Mouse (Mus musculus): Measurements from ENCODE around the gene Slc17a7.
"Not testable (repeated sequence)": the region's sequence is repeated elsewhere in the genome, so short reads cannot be mapped to it uniquely, and the experiment has no call there.

Slc17a7 gene

DNA sequence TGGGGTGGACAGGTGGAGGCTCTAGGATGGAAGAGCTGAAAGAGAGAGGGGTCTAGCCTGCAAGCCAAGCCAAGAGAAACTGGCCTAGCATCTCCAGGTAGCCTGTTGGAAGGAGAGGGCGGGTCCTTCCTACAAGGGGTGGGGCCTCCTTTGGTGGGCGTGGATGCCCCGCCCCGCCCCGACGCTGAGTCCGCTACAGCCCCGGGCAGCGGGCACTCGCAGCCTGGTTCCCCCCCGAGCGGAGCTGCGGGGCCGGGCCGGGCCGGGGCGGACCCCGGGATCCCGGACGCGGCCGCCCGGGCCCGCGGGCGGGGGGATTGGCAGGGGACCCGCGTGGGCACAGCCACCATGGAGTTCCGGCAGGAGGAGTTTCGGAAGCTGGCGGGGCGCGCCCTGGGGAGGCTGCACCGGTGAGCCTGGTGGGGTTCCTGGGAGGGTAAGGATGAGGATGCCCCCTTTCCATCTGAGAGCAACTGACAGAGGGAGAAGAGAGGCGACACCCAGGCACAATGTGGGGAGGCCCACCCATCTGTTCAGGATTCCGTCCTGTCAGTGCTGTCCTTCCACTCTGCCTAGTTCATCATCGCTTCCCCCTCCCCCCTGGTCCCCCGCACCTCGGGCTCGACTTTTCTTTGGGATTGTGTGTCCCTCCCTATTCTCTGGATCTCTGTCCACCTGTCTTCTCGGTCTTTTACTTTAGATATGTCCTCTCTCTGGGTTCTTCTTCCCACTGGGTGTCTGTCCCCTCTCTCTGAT is at the start of gene Slc17a7:
Gene Slc17a7 (plus strand): TSS at position 215 of the 756 bp plus-strand sequence.
- no peak for DNase-seq (ENCODE audit: low read depth, low spot score)

DNA sequence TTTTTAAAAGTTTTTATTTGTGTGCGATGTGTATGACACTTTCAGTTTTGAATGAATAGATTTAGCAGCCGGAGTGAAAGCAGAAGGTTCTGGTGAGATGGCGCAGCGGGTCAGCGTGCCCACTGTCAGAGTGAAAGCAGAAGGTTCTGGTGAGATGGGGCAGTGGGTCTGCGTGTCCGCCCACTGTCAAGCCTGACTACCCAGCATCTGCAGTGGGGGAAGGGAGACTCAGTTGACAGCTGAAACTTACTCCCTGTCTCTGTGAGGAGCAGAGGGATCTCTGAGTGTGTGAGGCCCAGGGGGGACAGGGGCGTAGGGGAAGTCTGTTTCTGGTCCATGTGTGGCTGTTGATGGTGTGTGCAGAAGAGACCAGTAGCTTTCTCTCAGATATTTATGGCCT is 46.2 kb upstream of the Slc17a7 start:
- DNase-seq (ENCODE audit: low read depth, low spot score), result no peak

DNA sequence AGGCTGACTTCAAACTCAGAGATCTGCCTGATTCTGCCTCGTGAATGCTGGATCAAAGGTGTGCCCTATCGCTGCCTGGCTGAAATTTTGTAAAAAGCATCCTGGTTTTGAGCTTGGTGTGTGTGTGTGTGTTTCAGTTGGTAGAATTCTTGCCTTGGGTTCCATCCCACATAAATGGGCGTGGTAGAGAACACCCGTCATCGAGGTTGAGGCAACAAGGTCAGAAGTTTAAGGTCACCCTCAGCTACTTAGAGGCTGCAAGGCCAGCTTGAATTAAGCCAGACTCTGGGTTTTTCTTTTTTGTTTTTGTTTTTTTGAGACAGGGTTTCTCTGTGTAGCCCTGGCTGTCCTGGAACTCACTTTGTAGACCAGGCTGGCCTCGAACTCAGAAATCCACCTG is 45.4 kb upstream of the Slc17a7 start:
- DNase-seq (ENCODE audit: low read depth, low spot score), result no peak

DNA sequence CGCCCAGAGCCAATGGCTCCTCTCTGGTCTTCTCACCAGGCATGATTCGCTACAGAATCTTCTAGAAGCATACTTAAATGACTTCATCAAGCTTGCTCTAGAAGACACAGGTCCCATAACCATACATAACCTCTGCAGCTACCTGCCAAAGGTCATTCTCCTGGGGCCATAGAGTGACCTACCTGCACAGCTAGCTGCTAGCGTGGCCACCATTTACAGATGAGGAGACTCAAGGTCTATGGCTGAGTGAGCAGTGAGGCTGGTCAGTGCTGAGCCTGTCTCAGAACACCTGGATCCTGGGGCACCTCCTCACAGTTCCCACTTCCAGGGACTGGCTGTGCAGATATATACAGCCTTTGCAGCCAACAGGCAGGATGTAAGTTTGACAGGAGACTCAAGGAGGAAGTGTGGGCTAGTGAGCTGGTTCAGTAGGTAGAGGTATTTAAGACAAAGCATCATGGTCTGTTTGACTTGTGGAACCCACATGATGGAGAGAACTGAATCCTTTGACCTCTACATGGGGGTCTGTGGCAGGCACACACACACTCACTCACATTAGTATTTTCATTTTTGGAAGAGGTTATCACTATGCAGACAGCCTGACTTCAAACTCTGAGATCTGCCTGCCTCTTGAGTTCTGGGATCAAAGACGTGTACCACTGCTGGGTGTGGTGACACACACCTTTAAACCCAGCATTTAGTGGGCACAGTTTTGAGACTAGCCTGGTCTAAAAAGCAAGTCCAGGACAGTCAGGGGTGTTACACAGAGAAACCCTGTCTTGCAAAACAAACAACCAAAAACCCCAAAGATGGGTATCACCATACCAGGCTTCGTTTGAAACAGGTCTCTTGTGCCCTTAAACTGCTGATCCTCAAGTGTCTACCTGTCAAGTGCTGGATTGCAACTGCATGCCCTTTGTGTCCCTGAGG is 43.7 kb upstream of the Slc17a7 start:
- no peak for DNase-seq (ENCODE audit: low read depth, low spot score)

DNA sequence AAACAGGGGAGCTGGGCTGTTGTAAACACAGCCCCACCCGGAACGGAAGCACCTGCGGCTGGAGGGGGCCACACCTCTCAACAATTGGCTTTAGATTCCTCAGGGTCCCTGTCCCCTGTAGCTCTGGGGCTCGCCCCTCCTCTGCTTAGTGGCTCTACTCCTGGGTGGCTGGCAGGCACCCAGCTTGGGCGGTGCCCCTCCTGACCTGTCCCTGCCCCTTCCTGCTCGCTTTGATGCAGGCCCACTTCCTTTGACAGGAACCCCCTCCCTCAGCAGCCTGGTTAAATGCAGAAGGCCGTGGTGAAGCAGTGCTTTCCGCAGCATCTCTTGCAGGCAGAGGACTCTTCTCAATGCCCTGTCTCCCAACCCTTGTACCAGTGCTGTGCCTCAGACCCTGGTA is 42.3 kb upstream of the Slc17a7 start:
- DNase-seq (ENCODE audit: low read depth, low spot score), result no peak

DNA sequence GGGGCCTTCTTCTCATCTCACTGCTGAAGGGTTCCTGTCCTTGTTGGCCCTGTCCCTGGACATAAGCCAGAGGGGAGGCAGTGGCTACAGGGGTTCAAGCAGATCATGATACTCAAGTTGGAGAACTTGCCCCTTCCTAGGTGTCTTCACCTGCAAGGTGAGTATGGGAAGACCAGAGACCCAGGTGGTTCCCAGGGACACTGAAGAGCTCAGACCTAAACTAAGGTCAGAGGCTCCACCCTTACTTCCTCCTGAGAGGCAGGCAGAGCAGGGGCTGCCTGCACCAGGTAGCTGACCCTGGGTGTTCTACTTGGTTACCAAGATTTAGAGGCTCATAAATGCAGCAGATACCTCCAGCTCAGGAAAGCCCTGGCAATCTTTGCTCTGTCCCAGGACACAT is 41.8 kb upstream of the Slc17a7 start:
- DNase-seq (ENCODE audit: low read depth, low spot score), result no peak

DNA sequence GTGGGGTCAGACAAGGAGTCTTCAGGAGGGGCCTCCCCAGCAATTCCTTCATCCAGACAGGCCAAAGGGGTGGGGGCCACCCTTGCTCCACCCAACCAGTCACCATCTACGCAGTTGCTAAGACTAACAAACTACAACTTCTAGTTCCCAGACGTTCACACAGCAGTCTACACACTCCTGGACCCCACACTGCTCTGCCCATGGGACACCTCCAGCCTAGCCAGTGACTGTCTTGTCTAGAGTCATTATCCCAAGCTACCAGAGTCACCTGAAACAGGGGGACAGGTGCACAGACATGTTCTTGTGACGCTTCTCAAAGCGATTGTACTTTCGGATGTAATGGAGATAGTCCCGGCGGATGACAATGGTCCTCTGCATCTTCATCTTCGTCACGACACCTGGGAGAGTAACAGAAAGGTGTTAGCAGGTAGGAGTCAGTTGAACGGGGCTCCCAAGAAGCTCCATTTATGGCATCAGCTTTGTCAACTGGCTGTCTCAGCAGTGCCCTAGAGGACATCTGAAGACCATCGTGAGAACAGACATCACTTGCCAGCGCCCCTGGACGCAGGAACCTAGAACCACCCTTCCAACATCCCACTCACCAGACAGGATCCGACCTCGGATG is 41.1 kb upstream of the Slc17a7 start:
- no peak for DNase-seq (ENCODE audit: low read depth, low spot score)

DNA sequence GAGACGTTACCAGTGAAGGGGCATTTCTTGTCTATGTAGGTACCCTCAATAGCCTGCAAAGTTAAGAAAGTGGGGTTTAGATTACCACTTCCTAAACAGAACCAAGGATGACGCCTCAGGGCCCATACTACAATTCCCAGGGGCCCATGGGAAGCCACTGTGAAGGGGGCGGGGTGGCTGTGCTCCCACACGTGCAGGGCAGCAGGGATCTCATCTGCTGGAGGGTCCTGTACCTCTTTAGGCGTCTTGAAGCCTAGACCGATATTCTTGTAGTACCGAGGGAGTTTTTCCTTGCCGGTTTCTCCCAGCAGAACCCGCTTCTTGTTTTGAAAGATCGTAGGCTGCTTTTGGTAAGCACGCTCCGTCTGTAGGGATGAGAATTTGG is 40.6 kb upstream of the Slc17a7 start:
- DNase-seq (ENCODE audit: low read depth, low spot score), result no peak

DNA sequence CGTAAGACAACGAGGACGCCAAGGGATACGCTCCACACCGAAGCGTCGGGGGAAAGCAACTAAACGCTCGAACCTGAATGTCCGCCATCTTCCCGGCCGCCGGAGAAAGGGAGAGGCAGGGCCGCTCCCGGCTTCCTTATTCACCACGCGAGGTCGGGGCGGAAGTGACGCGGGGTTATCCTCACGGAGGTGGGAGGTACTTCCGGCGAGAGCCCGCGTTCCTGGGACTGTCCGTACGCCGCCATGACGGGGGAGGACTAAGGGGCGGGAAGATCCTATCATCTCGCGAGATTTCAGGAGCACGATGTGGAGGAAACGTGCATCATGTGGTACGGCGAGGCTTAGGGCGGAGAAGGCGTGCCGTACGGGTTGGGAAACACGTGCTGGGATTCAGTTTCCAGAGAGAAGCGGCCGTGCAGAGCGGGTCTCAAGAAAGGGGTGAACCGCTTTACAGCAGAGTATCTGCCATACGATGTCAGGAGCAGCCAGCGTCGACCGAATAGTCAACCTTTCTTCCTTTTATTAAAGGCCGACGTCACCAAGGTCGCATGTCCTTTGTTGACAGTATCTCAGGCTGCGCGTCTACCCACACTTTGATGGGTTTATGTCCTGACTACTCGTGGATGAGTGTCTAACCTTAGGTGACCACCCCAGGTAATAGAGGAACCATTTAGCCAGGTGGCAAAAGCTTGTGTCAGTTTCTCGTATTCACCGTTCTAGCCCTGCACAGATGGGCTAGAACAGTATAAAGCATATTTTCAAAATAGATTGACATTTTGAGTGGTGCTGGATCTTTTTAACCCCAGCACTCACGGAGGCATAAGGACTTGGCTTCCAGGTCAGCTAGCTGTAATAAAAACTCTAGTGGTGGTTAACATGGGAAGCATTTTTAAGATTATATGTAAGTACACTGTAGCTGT is 39.3 kb upstream of the Slc17a7 start, which contains the start of gene Rps11:
Gene Rps11 (minus strand): TSS at position 216 of the 920 bp plus-strand sequence.
- DNase-seq (ENCODE audit: low read depth, low spot score), result peak; percentile 100

DNA sequence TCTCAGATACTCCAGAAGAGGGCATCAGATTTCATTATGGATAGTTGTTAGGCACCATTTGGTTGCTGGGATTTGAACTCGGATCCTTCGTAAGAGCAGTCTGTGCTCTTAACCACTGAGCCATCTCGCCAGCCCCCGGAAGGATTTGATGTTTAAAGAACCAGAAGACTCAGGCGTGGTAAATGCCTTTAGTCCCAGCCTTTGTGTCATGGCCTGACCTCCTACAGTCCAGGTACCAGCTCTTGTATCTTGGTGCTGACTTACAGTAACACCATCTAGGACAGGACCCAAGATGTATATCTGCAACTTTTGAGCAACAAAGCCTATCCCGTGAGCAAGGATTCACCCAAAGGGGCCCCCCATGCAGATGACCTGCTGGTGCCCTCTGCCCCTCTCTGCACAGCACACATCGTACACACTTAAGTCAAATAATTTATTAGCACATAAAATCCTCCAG is 38.6 kb upstream of the Slc17a7 start:
- peak; percentile 60 for DNase-seq (ENCODE audit: low read depth, low spot score)

DNA sequence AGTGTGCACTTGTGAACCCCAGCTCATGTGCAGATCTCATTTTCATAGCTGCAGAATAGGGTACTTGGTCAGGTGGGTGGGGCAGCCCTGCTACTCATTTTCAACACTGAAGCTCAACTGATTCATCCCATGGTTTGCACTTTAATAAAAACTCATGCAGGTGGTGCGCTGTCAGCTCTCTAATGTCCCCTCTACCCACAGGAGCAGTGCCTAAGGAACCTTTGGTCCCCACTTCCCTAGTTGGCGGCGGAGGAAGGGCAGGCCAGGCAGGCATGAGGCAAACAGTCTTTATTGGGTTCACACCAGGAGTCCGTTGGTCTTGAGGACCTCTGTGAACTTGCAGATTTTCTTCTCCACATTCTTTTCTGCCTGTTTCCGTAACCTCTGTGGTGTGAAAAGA is 38.1 kb upstream of the Slc17a7 start:
- DNase-seq (ENCODE audit: low read depth, low spot score), result not testable (repeated sequence)

DNA sequence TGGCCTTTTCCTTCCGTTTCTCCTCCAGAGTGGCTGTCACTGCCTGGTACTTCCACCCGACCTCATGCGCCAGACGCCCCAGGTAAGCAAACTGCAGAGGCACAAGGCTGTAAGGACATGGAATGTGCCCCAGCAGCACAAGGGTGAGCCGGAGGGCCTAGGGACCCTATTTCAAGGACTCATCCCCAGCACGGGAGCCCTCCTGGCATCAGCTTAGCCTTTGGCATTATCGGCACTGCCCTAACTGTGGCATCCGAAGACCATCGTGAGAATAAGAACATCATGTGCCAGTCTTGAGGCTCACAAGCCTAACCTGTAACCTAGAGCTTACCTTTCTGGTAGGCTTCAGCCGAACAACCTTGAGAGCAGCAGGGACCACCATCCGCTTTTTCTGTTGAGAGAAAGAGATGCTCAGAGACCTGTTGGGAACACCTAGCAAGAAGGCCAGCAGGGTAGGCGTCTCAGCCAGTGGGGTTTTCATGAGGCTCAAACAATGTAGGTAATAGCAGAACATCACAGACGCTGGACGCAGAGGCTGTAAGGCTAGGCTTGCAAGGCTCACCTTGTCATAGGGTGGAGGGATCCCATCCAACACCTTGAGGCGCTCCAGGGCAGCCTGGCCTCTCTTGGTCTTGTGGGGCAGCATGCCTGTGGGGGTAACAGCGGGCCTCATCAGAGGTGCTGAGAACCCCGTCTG is 37.5 kb upstream of the Slc17a7 start:
- DNase-seq (ENCODE audit: low read depth, low spot score), result no peak

DNA sequence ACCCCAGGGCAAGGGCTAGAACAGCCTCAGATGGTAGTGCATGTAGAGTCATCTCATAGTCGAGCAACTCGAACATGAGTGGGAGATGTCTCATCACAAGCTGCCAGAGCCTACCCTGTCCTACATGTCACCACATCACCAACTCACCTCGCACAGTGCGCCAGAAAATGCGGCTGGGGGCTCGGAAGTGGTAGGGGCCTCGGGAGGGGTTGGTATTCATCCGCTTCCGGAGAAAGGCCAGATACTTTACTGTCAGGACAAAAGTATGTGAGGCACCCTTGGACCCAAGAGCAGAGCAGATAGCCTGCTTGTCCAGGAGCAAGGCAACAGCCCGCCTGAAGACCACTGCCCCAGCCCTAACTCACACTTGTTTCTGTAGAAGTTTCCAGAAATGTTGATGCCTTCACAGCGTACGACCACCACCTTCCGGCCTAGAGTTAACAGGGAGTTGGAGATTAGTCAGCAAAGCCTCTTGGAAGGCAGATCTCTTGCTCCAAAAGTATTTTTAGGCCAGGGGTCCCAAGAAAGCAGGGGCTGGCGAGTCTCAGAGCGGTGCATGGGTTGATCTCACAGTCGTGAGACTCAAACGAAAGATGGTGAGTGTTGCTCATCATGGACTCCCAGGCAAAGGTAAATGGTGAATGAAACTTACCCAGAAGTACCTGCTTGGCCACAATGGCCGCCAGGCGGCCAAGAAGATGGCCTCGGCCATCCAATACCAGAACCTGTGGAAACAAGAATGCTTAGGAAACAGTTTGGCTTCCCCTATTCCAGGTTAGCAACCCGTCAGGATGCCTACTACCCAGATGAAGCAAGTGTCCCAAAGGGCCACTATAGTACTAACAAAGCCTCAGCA is 36.7 kb upstream of the Slc17a7 start:
- no peak for DNase-seq (ENCODE audit: low read depth, low spot score)

DNA sequence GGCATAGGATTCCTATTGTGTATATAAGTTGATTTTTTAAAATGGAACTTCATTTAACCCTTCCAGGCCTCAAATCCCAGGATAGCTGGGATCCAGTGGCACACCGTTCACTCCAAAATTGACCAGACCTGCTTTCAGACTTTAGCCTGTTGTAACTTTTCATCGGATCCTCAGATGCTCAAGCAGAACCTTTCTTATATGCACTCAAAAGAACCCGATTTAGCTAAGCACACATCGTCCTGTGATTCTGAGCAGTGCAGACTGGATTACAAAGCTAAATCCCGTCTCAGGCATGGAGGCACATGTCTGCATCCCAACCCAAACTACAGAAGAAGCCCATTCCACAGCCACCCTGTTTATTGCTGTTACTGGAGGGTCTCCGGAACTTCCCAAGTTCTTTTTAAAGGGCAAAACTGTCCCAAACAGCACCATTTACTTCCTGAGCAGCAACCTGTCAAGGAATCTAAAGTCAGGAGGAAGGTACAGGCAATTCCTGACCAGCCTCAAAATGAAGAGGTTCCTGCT is 36.0 kb upstream of the Slc17a7 start:
- no peak for DNase-seq (ENCODE audit: low read depth, low spot score)

DNA sequence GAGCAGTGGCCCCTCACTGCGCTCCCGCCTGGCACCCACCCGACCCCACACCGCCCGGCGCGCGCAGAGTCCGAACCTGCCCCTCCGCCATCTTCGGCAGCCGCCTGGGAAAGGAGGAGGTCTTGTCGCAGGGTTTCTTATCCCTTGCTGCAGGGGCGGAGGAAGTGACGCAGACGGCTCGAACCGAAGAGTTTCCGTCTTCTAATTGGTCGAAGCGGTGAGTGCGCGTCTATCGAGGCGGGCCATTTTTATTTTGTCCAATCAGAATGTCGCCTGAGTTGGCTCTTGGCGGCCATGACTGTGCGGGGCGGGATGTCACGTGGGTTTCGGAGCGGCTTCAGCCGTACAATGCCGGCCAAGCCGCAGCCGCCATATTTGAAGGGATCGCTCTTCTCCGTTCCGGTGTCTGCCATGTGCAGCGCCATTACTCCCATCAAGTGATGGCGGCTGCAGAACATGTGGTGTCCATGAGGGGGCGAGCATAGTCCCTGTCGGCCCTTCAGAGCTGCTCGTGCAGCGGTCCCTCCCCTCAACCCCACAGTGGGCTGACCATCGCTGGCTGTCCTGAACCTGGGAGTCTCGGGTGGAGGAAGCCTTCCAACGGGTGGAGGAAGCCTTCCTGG is 35.0 kb upstream of the Slc17a7 start, which contains the start of gene Rpl13a:
Gene Rpl13a (minus strand): TSS at position 138 of the 623 bp plus-strand sequence.
- DNase-seq (ENCODE audit: low read depth, low spot score), result peak; percentile 99

DNA sequence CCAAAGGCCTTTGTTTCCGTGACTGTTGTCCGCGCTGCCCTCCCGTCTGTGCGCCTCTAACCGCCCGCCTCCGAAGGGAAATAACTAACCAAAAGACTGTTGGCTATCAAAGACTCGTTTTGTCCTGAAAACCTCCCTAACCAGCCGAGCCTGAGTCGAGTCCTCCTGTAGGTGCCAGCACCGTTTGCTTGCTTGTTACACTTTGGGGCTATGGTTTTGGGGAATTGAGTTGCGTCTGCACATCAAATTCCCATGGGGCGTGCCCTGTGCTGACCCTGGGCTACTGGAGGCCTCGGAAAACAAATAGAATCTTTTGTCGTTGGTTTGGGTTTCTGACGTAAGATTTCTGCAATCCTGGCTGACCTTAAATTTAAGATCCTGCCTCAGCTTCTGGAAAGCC is 34.4 kb upstream of the Slc17a7 start:
- DNase-seq (ENCODE audit: low read depth, low spot score), result peak; percentile 83

DNA sequence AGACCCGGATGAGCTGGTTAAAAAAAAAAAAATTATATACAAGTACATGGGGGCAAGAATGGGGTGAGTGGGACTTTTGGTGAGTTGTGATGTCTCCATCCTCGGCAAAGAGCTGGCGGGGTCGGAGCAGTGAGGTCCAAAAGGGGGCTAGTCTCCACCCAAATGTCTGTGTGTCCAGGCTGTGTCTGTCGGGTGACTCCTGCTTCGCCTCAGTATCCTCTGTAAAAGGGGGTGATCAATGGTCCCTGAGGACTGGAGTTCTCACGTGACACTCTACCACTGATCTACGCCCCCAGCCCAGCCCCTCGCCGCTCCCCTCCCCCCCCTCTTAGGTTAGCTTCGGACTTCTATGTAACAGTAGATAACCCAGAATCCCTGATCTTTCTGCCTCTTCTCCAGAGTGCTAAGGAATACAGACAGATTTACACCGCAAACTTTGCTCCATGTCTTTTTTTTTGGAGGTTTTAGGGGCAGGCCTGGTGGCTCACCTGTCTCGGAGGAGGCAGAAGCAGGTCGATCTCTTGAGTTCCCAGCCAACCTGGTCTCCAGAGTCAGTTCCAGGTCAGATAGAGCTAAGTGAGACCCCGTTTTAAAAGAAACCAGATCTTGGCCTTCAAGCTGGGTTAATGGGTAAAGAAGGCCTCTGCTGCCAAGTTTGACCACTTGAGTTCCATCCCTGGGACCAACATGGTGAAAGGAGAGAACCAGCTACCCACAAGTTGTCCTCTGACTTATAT is 33.8 kb upstream of the Slc17a7 start:
- no peak for DNase-seq (ENCODE audit: low read depth, low spot score)

DNA sequence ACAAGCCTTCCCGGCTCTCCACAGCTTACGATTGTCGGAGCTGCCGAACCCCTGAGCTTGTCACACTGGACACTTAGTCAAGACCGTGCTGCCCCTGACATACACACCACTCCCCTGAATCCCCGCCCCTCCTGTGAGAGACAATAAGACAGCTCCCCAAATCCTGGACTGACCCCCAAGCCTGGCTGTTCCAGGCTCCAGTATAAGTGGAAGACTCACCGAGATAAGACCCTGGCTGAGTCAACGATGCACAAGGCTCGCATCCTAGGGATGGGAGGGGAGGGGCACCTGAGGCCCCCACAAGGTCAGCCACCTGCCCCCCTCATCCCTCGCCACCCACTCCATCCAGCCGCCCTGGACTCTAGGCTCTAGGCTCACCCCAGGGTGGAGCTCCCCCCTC is 31.9 kb upstream of the Slc17a7 start:
- DNase-seq (ENCODE audit: low read depth, low spot score), result no peak

Measured in mesoderm, embryonic 11.5 days (tissue).